Mouse (Mus musculus) embryonic facial prominence, embryonic 13.5 days (tissue): ENCODE data around the gene Crtc1. TPM values are rescaled to one million over a fixed set of nuclear protein-coding genes. Genes with fewer than 3 reads are reported as not detected.

Experiments
- ATAC-seq: fragments of 200-750 bp; cut with Nextera tagmentation; 2 replicates; pipeline ENCODE4 v1.8.0; 2017; ENCODE audit warnings: low read depth; ENCODE audit not compliant: insufficient number of reproducible peaks, insufficient read depth, low FRiP score, low TSS enrichment
- H3K27ac ChIP-seq: fragments of 300-500 bp; sonication (generic); 2 replicates; pipeline ENCODE4 v1.5.1; 2015; ENCODE audit warnings: moderate library complexity, mild to moderate bottlenecking, inconsistent platforms
- H3K27me3 ChIP-seq: fragments of 300-500 bp; sonication (generic); 2 replicates; pipeline ENCODE4 v1.6.1; 2015; ENCODE audit warnings: mild to moderate bottlenecking, inconsistent platforms
- H3K36me3 ChIP-seq: fragments of 300-500 bp; sonication (generic); 2 replicates; pipeline ENCODE4 v1.6.1; 2015; ENCODE audit warnings: mild to moderate bottlenecking, inconsistent platforms
- H3K4me1 ChIP-seq: fragments of 300-500 bp; sonication (generic); 2 replicates; pipeline ENCODE4 v1.6.1; 2015; ENCODE audit warnings: inconsistent platforms
- H3K4me2 ChIP-seq: fragments of 300-500 bp; sonication (generic); 2 replicates; pipeline ENCODE4 v1.6.1; 2015; ENCODE audit warnings: moderate library complexity, mild to moderate bottlenecking, inconsistent platforms
- H3K4me3 ChIP-seq: fragments of 300-500 bp; sonication (generic); 2 replicates; pipeline ENCODE4 v1.5.1; 2015; ENCODE audit warnings: mild to moderate bottlenecking, inconsistent platforms
- H3K9ac ChIP-seq: fragments of 300-500 bp; sonication (generic); 2 replicates; pipeline ENCODE4 v1.6.1; 2015; ENCODE audit warnings: mild to moderate bottlenecking, inconsistent platforms
- H3K9me3 ChIP-seq: fragments of 300-500 bp; sonication (generic); 2 replicates; pipeline ENCODE4 v1.6.1; 2016; ENCODE audit warnings: inconsistent platforms
- WGBS: fragments of 180-500 bp; shearing (Covaris S2); methylation state at CpG from one replicate; pipeline ENCODE4 v1.1.7; 2015; ENCODE audit warnings: mixed read lengths; 5-methylcytosine and 5-hydroxymethylcytosine counted together
- polyA plus RNA-seq: library from polyadenylated mRNA; unstranded; fragments of >200 nt; fragmentation: Nextera tagmentation; extraction: Ambion mirVana; gene quantifications from 2 replicates; pipeline ENCODE4 v1.2.1, GENCODE M21; 2015

The Crtc1 gene
- polyA plus RNA-seq, 1 experiment from 2014 or later: 28.1 TPM

DNA sequence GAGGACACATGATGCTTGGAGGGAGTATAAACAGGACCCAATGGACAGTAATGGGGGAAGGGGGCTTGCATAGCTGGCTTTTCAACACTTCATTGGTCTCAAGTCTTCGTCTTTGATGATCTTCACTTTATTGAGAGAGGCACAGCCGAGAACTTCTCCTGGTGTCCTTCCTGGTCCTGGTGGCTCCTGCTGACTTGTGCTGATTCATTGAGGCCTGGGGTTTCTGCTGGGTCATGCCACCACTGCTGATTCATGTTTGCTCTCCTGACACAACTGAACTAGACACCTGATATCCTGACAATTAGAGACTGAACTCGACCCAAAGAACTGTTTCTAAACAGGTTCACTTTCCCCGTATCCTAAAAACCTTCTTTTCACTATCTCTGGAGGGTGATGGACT is 3.9 kb upstream of the Crtc1 start:
- ATAC-seq: no peak
- no peaks in the 10 kb centered on the region for H3K36me3 ChIP-seq
- no peak overlapping the region for H3K4me2 ChIP-seq
- H3K9me3 ChIP-seq: no peaks in the 10 kb centered on the region
- H3K9ac ChIP-seq: no peak overlapping the region
- no peak overlapping the region for H3K4me3 ChIP-seq
- peaks cover 24% of the 10 kb centered on the region for H3K4me1 ChIP-seq
- 74% methylated on average over 4 of the region's 4 CpGs for WGBS
- H3K27me3 ChIP-seq: no peaks in the 10 kb centered on the region
- H3K27ac ChIP-seq: no peak overlapping the region

DNA sequence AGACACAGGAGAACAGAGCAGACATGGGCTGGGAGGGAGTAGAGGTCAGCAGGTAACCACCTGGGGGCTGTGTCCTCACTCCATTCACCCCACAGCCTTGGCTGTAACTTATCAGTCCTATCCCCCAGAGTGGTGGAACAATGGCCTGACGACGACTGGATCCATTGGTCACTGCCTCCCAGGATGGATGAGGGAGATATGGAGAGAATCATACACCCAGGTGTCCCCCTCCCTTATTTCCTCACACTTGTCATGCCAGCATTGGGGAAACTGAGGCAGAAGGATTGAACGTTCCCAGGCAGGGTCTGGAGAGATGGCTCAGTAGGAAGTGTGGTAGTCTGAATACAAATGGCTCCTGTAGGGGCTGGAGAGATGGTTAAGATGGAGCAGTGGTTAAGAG is 2.2 kb upstream of the Crtc1 start:
- peaks cover 16% of the 10 kb centered on the region for H3K4me1 ChIP-seq
- no peak overlapping the region for H3K9ac ChIP-seq
- ATAC-seq: no peak
- no peaks in the 10 kb centered on the region for H3K9me3 ChIP-seq
- no peak overlapping the region for H3K27ac ChIP-seq
- WGBS: 67% methylated on average over 3 of the region's 3 CpGs
- H3K36me3 ChIP-seq: no peaks in the 10 kb centered on the region
- no peak overlapping the region for H3K4me3 ChIP-seq
- H3K27me3 ChIP-seq: no peaks in the 10 kb centered on the region
- H3K4me2 ChIP-seq: no peak overlapping the region

DNA sequence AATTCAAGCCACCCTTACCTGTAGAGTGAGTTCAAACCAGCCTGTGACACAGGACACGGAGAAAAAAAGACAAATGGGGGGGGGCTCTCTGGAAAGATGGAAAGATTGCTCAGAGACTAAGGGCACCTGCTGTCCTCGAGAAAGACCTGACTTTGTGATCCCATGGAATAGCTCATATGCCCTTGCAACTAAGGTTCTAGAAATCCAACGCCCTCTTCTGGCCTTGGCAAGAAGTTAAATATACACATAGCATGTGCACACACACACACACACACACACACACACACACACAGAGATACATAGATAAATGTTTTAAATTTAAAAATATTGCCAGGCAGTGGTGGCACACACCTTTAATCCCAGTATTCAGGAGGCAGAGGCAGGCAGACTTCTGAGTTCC is 867 bp upstream of the Crtc1 start:
- no peaks in the 10 kb centered on the region for H3K9me3 ChIP-seq
- H3K4me1 ChIP-seq: peaks cover 16% of the 10 kb centered on the region
- H3K27ac ChIP-seq: peak overlapping the region; percentile 78; the same call in 1 of the 2 replicates
- H3K27me3 ChIP-seq: no peaks in the 10 kb centered on the region
- H3K4me3 ChIP-seq: peak overlapping the region; percentile 64
- no peaks in the 10 kb centered on the region for H3K36me3 ChIP-seq
- peak overlapping the region; percentile 89 for H3K4me2 ChIP-seq
- peak overlapping the region; percentile 77 for H3K9ac ChIP-seq
- no peak for ATAC-seq
- WGBS: 53% methylated on average over 3 of the region's 3 CpGs

DNA sequence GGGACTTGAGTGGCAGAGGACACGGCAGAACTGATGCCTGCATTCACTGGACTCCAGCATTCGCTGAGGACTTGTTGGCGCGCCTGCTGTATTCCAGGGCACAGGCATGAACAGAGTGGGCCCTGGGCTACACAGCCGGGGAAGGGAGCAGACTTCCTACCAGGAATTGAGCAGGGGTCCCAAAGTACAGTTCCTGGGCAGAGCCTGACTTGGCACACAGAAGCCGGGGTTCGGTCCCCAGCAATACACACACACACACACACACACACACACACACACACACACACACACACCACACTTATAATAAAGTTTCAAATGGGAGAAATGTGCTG is 435 bp upstream of the Crtc1 start:
- H3K27ac ChIP-seq: peak overlapping the region; percentile 78; the same call in 1 of the 2 replicates
- no peaks in the 10 kb centered on the region for H3K36me3 ChIP-seq
- H3K4me2 ChIP-seq: peak overlapping the region; percentile 89
- peak; percentile 56 for ATAC-seq
- WGBS: 6% methylated on average over 7 of the region's 7 CpGs
- no peaks in the 10 kb centered on the region for H3K9me3 ChIP-seq
- H3K27me3 ChIP-seq: no peaks in the 10 kb centered on the region
- H3K9ac ChIP-seq: peak overlapping the region; percentile 77
- peaks cover 16% of the 10 kb centered on the region for H3K4me1 ChIP-seq
- peak overlapping the region; percentile 64 for H3K4me3 ChIP-seq

DNA sequence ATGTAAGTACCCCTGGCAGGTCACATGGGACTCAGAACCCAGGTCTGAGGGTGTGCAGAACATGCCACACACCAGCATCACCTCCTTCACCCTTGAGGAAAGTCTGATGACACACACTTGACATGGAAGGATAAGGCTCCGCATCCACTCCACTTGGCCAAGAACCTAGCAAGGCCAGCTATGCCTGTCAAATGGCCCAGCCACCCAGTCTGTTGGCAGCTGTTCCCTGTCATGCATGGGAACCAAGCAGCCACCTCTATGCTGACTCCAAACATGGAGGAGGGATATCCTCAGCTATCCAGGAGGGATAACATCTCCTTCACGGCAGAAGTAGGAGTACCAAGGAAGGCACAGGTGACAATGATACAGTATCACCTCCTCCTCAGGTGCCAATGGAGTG is 956 bp downstream of the Crtc1 start:
- Histone ChIP-seq H3K36me3 (no peaks in the 10 kb centered on the region), H3K27me3 (no peaks in the 10 kb centered on the region), H3K9me3 (no peaks in the 10 kb centered on the region), H3K27ac (no peak overlapping the region), H3K4me1 (peaks cover 16% of the 10 kb centered on the region), H3K4me3 (peak overlapping the region; percentile 64), H3K9ac (peak overlapping the region; percentile 77; the same call in 1 of the 2 replicates), H3K4me2 (peak overlapping the region; percentile 89)
- WGBS: 78% methylated on average over 2 of the region's 2 CpGs
- no peak for ATAC-seq

DNA sequence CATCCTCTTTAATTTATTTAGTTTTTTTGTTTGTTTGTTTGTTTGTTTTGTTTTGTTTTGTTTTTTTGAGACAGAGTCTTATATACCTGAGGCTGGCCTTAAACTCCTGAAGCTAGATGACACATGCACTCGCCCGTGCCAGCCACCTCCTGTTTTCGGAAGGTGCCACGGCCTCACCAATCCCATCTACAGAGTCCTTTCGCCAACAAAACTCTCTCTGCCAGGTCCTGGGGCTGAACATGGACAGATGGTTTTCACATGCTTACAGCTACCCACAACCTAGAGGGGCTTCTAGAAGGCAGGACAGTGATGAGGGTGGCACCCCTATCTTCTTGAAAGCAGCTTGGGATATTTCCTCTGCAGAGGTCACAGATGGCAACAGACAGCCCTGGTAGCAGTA is 4.2 kb downstream of the Crtc1 start:
- Histone ChIP-seq H3K27me3 (no peaks in the 10 kb centered on the region), H3K36me3 (no peaks in the 10 kb centered on the region), H3K4me1 (peaks cover 16% of the 10 kb centered on the region), H3K9me3 (no peaks in the 10 kb centered on the region), H3K27ac (no peak overlapping the region), H3K9ac (no peak overlapping the region; the same call in 1 of the 2 replicates), H3K4me2 (no peak overlapping the region), H3K4me3 (no peak overlapping the region)
- WGBS: 91% methylated on average over 5 of the region's 5 CpGs
- no peak for ATAC-seq

DNA sequence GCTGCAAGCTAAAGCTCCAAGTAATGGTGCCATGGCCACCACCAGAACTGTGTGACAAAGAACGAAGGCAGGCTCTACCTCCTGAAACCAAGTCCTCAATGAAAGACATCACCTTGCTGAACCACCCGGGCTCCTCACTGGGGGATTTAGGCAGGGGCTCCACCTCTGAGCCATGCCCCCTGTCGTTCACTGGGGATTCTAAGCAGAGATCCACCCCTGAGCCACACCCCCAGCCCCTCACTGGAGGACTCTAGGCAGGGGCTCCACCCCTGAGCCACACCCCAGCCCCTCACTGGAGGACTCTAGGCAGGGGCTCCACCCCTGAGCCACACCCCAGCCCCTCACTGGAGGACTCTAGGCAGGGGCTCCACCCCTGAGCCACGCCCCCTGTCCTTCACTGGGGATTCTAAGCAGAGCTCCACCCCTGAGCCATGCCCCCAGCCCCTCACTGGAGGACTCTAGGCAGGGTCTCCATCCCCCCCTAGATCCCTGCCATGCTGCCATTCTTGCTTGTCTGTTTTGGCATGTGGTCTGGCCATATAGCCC is 6.3 kb downstream of the Crtc1 start:
- no peak for ATAC-seq
- Histone ChIP-seq H3K9ac (no peak overlapping the region), H3K4me3 (no peak overlapping the region), H3K9me3 (no peaks in the 10 kb centered on the region), H3K36me3 (no peaks in the 10 kb centered on the region), H3K4me2 (no peak overlapping the region), H3K27me3 (no peaks in the 10 kb centered on the region), H3K4me1 (peaks cover 2% of the 10 kb centered on the region; the same call in 1 of the 2 replicates), H3K27ac (no peak overlapping the region)
- 39% methylated on average over 4 of the region's 4 CpGs for WGBS

DNA sequence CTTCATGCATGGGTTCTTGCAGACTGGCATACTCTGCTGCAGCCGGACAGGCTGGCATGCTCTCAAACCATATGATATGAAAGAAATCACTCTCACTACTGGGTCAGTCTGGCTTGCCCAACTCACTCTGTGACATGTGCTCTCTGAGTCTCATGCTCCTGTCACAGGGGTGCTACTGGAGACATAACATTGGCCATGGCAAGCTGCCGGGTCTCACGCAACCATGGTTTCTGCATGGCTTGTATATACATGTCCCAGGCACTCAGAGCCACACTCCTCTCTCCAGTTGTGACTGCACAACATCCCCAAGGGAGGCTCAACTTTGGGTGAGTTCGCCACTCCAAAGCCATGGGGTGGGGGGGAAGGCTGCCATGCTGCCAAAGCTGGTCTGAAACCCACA is 8.2 kb downstream of the Crtc1 start:
- no peaks in the 10 kb centered on the region for H3K36me3 ChIP-seq
- ATAC-seq: no peak
- H3K4me3 ChIP-seq: no peak overlapping the region
- H3K27me3 ChIP-seq: no peaks in the 10 kb centered on the region
- no peak overlapping the region for H3K27ac ChIP-seq
- H3K4me2 ChIP-seq: no peak overlapping the region
- H3K9ac ChIP-seq: no peak overlapping the region
- WGBS: 93% methylated on average over 4 of the region's 4 CpGs
- H3K9me3 ChIP-seq: no peaks in the 10 kb centered on the region
- H3K4me1 ChIP-seq: no peaks in the 10 kb centered on the region

DNA sequence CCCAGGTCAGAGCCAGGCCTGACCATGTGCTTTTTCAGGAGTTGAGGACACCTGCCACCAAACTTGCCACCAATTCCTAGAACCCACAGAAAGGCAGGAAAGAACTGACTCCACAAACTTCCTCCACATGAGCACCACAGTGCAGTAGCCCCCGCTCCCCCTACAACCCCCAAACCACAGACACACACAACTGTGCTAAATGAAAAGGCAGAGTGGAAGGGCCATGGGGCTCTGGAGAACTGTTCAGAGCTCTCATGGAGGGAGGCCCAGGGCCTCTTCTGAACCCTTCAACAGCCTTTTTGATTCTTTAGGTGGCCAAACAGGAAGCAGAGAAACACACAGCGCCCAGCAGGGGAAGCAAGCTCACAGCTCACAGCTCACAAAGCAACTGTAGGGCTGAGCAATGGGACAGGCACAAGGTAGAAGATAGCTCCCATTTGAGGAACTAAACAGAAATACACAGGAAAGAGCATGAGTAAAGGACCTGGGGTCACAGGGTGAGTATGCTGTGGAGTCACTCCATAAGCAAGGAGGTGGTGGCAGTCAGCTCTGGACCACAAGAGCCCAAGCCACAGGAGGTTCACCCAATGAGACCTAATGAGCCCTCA is 13.0 kb downstream of the Crtc1 start:
- H3K4me2 ChIP-seq: no peak overlapping the region
- no peak overlapping the region for H3K4me3 ChIP-seq
- H3K27me3 ChIP-seq: no peaks in the 10 kb centered on the region
- H3K36me3 ChIP-seq: no peaks in the 10 kb centered on the region
- no peaks in the 10 kb centered on the region for H3K4me1 ChIP-seq
- H3K9ac ChIP-seq: no peak overlapping the region
- no peak overlapping the region for H3K27ac ChIP-seq
- WGBS: 93% methylated on average over 2 of the region's 2 CpGs
- no peaks in the 10 kb centered on the region for H3K9me3 ChIP-seq
- no peak for ATAC-seq

DNA sequence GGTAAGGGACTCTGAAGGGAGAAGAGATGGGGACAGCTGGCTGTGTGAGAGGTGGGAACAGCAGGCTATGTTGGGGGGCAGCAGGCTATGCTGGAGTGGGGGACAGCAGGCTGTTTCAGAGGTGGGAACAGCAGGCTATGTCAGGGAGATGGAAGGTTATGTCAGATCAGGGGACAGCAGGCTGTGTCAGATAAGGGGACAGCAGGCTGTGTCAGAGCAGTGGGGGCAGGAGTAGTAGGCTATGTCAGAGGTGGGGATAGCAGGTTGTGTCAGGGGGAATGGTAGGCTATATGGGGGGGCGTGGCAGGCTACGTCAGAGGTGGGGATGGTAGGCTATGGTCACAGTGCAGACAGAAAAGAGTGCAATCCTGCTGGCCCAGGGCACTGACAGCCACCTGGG is 16.7 kb downstream of the Crtc1 start:
- WGBS: 78% methylated on average over 2 of the region's 2 CpGs
- Histone ChIP-seq H3K9me3 (no peaks in the 10 kb centered on the region), H3K4me3 (no peak overlapping the region), H3K36me3 (no peaks in the 10 kb centered on the region), H3K27ac (no peak overlapping the region), H3K4me2 (no peak overlapping the region), H3K4me1 (peaks cover 33% of the 10 kb centered on the region), H3K27me3 (no peaks in the 10 kb centered on the region), H3K9ac (no peak overlapping the region)
- ATAC-seq: no peak

DNA sequence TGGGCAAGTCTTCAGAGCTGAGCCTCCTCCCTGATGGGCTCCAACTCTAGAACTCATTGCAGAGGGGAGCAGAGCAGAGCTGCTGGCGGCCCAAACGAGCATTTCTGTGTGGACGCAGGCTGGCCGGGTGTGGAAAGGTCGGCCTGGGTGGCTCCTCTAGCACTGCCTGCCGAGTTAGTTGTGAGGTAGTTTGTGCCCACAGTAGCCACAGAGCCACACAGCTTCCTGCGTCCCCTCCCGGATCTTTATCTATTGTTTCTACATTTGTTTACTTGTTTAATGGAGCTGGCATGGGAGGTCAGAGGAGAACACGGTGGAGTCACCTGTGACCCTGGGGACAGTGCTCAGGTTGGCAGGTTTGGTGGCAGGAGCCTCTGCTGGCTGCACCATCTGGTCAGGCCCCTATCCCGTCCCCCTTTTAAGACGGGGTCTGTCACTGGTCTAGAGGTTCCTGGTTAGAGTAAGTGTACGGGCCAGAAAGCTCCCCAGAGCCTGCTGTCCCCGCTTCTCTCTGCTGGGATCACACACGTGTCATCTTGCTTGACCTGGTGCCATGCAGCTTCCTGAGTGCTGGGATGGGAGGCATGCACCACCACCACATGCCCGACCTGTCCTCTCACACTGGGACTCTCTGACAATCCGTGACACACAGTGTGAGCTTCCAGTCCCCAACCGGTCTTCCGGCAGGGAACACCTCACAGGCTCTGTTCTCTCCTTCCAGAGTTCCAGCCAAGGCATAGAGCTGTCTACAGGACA is 17.9 kb downstream of the Crtc1 start:
- H3K4me2 ChIP-seq: no peak overlapping the region
- no peaks in the 10 kb centered on the region for H3K36me3 ChIP-seq
- no peak for ATAC-seq
- peaks cover 45% of the 10 kb centered on the region for H3K4me1 ChIP-seq
- 84% methylated on average over 18 of the region's 18 CpGs for WGBS
- H3K27ac ChIP-seq: no peak overlapping the region
- H3K27me3 ChIP-seq: no peaks in the 10 kb centered on the region
- no peak overlapping the region for H3K9ac ChIP-seq
- H3K4me3 ChIP-seq: no peak overlapping the region
- no peaks in the 10 kb centered on the region for H3K9me3 ChIP-seq
